Mouse (Mus musculus) liver, embryonic 16.5 days (tissue): ENCODE results near the gene Chga. TPM values are rescaled to one million over a fixed set of nuclear protein-coding genes. Genes with fewer than 3 reads are reported as not detected.
A peak's percentile ranks its signal among the peaks of the same experiment; 100 is the strongest.

ENCODE experiments used
- ATAC-seq: fragments of 200-750 bp; cut with Nextera tagmentation; 2 replicates; pipeline ENCODE4 v1.8.0; 2017; ENCODE audit warnings: low read depth, mild to moderate bottlenecking, moderate number of reproducible peaks, moderate library complexity
- H3K27ac ChIP-seq: fragments of 300-500 bp; sonication (generic); 2 replicates; pipeline ENCODE4 v1.5.1; 2014; ENCODE audit warnings: mild to moderate bottlenecking, low read length
- H3K27me3 ChIP-seq: fragments of 300-500 bp; sonication (generic); 2 replicates; pipeline ENCODE4 v1.6.1; 2014; ENCODE audit warnings: low read depth, low read length, mixed read lengths; ENCODE audit not compliant: control insufficient read depth, insufficient read depth
- H3K36me3 ChIP-seq: fragments of 300-500 bp; sonication (generic); 2 replicates; pipeline ENCODE4 v1.6.1; 2014; ENCODE audit warnings: mild to moderate bottlenecking; ENCODE audit not compliant: control insufficient read depth, insufficient read depth
- H3K4me1 ChIP-seq: fragments of 300-500 bp; sonication (generic); 2 replicates; pipeline ENCODE4 v1.6.1; 2014; ENCODE audit warnings: low read depth, low read length, mixed read lengths; ENCODE audit not compliant: control insufficient read depth
- H3K4me2 ChIP-seq: fragments of 300-500 bp; sonication (generic); 2 replicates; pipeline ENCODE4 v1.6.1; 2014; ENCODE audit warnings: low read depth, low read length, mixed read lengths
- H3K4me3 ChIP-seq: fragments of 300-500 bp; sonication (generic); 2 replicates; pipeline ENCODE4 v1.5.1; 2014; ENCODE audit warnings: low read depth, mild to moderate bottlenecking, low read length
- H3K9ac ChIP-seq: fragments of 300-500 bp; sonication (generic); 2 replicates; pipeline ENCODE4 v1.6.1; 2014; ENCODE audit warnings: low read depth, low read length
- H3K9me3 ChIP-seq: fragments of 300-500 bp; sonication (generic); replicated peaks from 2 replicates; pipeline ENCODE4 v1.6.1; 2016; ENCODE audit warnings: low read length; ENCODE audit not compliant: control insufficient read depth
- WGBS: fragments of 180-500 bp; shearing (Covaris S2); extraction: QIAGEN DNeasy Blood & Tissue Kit; methylation state at CpG from one replicate; pipeline ENCODE4 v1.1.7; 2014; ENCODE audit not compliant: insufficient replicate concordance; 5-methylcytosine and 5-hydroxymethylcytosine counted together
- polyA plus RNA-seq: library from polyadenylated mRNA; unstranded; fragments of >200 nt; fragmentation: Nextera tagmentation; extraction: Ambion mirVana; gene quantifications from 2 replicates; pipeline ENCODE4 v1.2.1, GENCODE M21; 2015

Gene Chga
- polyA plus RNA-seq, 1 experiment from 2014 or later: 2.2 TPM

DNA sequence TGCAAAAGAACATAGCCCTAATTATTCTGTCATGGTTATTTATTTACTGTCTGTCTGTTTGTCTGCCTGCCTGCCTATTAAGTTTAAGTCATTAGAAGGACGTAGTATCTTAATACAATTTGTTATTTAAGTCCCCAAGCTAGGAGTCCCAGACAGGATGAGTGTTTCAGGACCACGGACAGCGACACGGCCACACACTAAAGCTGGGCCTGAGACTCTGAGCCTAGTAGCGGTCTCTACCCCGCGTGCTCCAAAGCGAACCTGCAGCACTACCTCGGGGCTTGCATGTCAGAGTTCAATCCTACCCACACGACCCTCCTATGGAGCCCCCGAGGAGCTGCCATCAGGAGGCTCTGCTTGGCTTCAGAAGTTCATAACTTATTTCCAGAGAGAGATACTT is 4.2 kb upstream of the Chga start:
- Histone ChIP-seq H3K27ac (0 out of 2 replicates have a peak overlapping the region, but pooled peaks have one; percentile 15), H3K9ac (no peak overlapping the region), H3K4me1 (peaks cover 8% of the 10 kb centered on the region; the same call in 1 of the 2 replicates), H3K9me3 (no peaks in the 10 kb centered on the region), H3K36me3 (no peaks in the 10 kb centered on the region), H3K27me3 (peaks cover 15% of the 10 kb centered on the region), H3K4me3 (no peak overlapping the region), H3K4me2 (peak overlapping the region; percentile 21; the same call in 1 of the 2 replicates)
- 4% methylated on average over 11 of the region's 11 CpGs for WGBS
- ATAC-seq: no peak

DNA sequence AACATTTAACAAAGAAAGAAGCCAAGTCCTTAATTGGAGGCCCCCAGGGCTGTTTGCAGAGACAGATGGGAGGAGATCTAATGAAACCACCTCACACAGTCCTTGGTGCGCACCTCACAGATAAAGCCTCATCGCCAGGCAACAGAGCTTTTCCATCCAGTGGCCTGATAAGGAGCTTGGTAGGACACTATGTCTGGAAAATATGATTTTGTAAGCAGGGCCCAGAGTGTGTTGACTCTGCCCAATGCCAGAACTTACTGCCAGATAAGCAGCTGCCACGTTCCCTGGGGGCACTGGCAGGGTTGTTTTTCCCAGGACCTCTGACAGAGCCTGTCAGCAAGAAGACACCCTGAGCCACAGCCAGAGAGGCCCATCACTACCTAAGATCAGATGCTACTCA is 3.6 kb upstream of the Chga start:
- Histone ChIP-seq H3K9ac (no peak overlapping the region), H3K4me2 (peak overlapping the region; percentile 21), H3K27me3 (peaks cover 16% of the 10 kb centered on the region), H3K4me3 (no peak overlapping the region), H3K27ac (peak overlapping the region; percentile 46; the same call in 1 of the 2 replicates), H3K9me3 (no peaks in the 10 kb centered on the region), H3K4me1 (peaks cover 8% of the 10 kb centered on the region; the same call in 1 of the 2 replicates), H3K36me3 (no peaks in the 10 kb centered on the region)
- 27% methylated on average over 3 of the region's 3 CpGs for WGBS
- peak; percentile 82 for ATAC-seq

DNA sequence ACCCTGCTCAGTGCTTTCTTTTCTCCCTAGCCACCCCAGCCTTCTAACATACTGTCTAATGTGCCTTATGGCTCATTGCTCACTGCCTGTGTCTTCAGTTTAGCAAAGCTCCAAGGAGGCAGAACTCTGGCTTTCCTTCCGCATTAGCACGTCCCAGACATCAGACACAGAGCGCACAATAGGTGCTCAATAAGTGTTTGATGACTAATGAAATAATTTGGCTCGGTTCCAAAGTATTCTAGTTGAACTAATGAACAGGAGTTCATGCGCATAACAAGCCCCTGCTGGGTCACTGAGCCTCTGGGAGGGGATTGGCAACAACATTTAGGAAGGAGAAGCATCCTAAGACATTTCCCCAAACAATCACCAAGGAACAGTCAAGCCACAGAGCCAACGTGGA is 2.8 kb upstream of the Chga start:
- no peaks in the 10 kb centered on the region for H3K36me3 ChIP-seq
- H3K4me1 ChIP-seq: peaks cover 8% of the 10 kb centered on the region; the same call in 1 of the 2 replicates
- peak overlapping the region; percentile 16; the same call in 1 of the 2 replicates for H3K27ac ChIP-seq
- ATAC-seq: no peak
- no peak overlapping the region for H3K9ac ChIP-seq
- H3K9me3 ChIP-seq: no peaks in the 10 kb centered on the region
- no peak overlapping the region for H3K4me3 ChIP-seq
- WGBS: 53% methylated on average over 6 of the region's 6 CpGs
- H3K27me3 ChIP-seq: peaks cover 16% of the 10 kb centered on the region
- H3K4me2 ChIP-seq: no peak overlapping the region

- Histone ChIP-seq H3K27ac (no peak overlapping the region), H3K9me3 (no peaks in the 10 kb centered on the region), H3K27me3 (peaks cover 16% of the 10 kb centered on the region), H3K36me3 (no peaks in the 10 kb centered on the region), H3K4me3 (no peak overlapping the region), H3K9ac (no peak overlapping the region), H3K4me2 (no peak overlapping the region), H3K4me1 (peaks cover 8% of the 10 kb centered on the region; the same call in 1 of the 2 replicates)
- 55% methylated on average over 14 of the region's 14 CpGs for WGBS
- ATAC-seq: no peak
Measured at GRCm38 (mm10) chr12:102553705-102554275, 979 bp upstream of the Chga start.

GRCm38 (mm10) chr12:102555850-102556249 is 1.1 kb downstream of the Chga start:
- Histone ChIP-seq H3K36me3 (no peaks in the 10 kb centered on the region), H3K4me1 (peaks cover 6% of the 10 kb centered on the region; the same call in 1 of the 2 replicates), H3K4me2 (no peak overlapping the region), H3K27ac (no peak overlapping the region), H3K9me3 (no peaks in the 10 kb centered on the region), H3K9ac (no peak overlapping the region), H3K4me3 (no peak overlapping the region), H3K27me3 (peaks cover 16% of the 10 kb centered on the region)
- 52% methylated on average over 3 of the region's 3 CpGs for WGBS
- no peak for ATAC-seq

- Histone ChIP-seq H3K4me2 (no peak overlapping the region), H3K36me3 (no peaks in the 10 kb centered on the region), H3K27ac (no peak overlapping the region), H3K9ac (no peak overlapping the region), H3K9me3 (no peaks in the 10 kb centered on the region), H3K4me3 (no peak overlapping the region), H3K4me1 (no peaks in the 10 kb centered on the region; the same call in 1 of the 2 replicates), H3K27me3 (peaks cover 16% of the 10 kb centered on the region)
- no peak for ATAC-seq
- WGBS: 61% methylated on average over 5 of the region's 5 CpGs
Measured at GRCm38 (mm10) chr12:102557372-102557771, 2.6 kb downstream of the Chga start.

- H3K36me3 ChIP-seq: no peaks in the 10 kb centered on the region; the same call in 1 of the 2 replicates
- WGBS: 19% methylated on average over 6 of the region's 6 CpGs
- no peaks in the 10 kb centered on the region for H3K27me3 ChIP-seq
- ATAC-seq: peak; percentile 92
- H3K4me3 ChIP-seq: no peak overlapping the region
- peaks cover 11% of the 10 kb centered on the region for H3K4me1 ChIP-seq
- no peaks in the 10 kb centered on the region for H3K9me3 ChIP-seq
- H3K27ac ChIP-seq: no peak overlapping the region
- H3K4me2 ChIP-seq: no peak overlapping the region
- no peak overlapping the region for H3K9ac ChIP-seq
Measured at GRCm38 (mm10) chr12:102565086-102565485, 10.3 kb downstream of the Chga start.

DNA sequence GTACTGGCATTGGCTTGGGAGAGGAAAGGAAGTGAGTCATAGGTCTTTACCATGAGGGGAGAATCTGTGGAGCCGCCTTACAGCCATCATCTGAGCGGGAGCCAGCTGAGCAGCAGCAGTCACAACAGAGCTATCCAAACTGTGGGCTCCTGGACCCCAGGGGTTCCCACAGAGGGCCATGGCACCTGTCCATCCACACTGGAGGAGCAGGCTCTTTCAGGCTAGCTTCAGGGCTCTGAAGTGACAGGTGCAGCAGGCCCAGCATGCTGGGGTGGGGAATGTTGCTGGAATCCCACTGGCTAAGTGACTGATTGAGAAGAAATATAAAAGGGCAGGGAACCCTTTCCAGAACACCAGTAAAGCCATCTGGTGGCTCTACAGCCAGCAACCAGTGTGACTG is 12.2 kb downstream of the Chga start:
- peaks cover 11% of the 10 kb centered on the region for H3K4me1 ChIP-seq
- 53% methylated on average over 2 of the region's 2 CpGs for WGBS
- H3K4me2 ChIP-seq: no peak overlapping the region
- H3K27ac ChIP-seq: no peak overlapping the region
- no peak for ATAC-seq
- H3K9me3 ChIP-seq: no peaks in the 10 kb centered on the region
- no peak overlapping the region for H3K9ac ChIP-seq
- no peak overlapping the region for H3K4me3 ChIP-seq
- no peaks in the 10 kb centered on the region; the same call in 1 of the 2 replicates for H3K36me3 ChIP-seq
- H3K27me3 ChIP-seq: no peaks in the 10 kb centered on the region

DNA sequence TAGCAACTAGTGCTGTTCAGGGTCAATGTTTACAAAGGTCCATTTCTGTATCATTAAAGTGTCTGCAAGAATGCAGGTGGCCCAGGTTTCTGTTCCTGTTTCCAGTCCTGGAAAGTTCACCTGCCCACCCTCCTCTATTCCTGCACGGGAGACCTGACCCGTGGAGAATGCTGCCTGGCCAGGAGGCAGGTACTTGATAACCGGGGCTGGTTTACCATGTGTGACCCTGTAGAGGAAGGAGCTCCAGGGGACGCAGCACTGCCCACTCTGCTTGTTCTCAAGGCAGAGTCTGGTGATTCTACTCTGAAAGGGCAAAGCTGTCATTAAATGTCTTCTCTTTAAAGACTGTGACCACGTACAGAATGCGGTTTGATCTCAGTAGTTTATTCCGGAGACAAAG is 13.4 kb downstream of the Chga start:
- no peak overlapping the region for H3K27ac ChIP-seq
- H3K9ac ChIP-seq: no peak overlapping the region
- ATAC-seq: no peak
- no peaks in the 10 kb centered on the region for H3K27me3 ChIP-seq
- H3K36me3 ChIP-seq: no peaks in the 10 kb centered on the region; the same call in 1 of the 2 replicates
- 76% methylated on average over 7 of the region's 7 CpGs for WGBS
- no peaks in the 10 kb centered on the region for H3K9me3 ChIP-seq
- H3K4me3 ChIP-seq: no peak overlapping the region
- H3K4me2 ChIP-seq: no peak overlapping the region
- H3K4me1 ChIP-seq: peaks cover 11% of the 10 kb centered on the region
